Mouse (Mus musculus): ENCODE measurements around the gene Cfdp1.

The Cfdp1 gene

DNA sequence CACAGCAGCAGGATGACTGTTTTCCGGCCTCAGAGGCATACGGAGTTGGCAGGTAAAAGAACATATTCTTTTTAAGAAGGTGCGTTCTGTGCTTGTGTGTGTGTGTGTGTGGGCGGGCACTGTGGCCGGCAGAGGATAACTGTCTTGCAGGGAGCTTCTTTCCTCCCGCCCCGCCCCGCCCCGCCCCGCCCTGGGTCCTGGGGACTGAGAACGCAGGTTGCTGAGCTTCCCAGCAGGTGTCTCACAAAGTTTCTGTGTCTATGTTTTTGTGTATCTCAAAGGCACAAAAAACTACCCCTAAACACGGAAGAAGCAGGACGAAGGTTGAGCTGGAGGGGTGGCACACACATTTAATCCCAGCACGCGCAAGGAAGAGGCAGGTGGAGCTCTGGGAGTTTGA, 84.8 kb downstream of the Cfdp1 start:
- ChIA-PET POLR2A (interaction anchor here in 3 of 4 experiments (0.6 to 2.1 kb wide), 40 partner anchors 8 to 404 kb away, joined by 3 to 13 read pairs (median 4); partner anchors contain the start of gene Gabarapl2 (in 1 of the 3)), CTCF (interaction anchor here (0.6 to 2.4 kb wide), 16 partner anchors 13 to 262 kb away, joined by 3 to 10 read pairs (median 4); partner anchors contain the start of gene Zfp1 (in 1 of the 4))

DNA sequence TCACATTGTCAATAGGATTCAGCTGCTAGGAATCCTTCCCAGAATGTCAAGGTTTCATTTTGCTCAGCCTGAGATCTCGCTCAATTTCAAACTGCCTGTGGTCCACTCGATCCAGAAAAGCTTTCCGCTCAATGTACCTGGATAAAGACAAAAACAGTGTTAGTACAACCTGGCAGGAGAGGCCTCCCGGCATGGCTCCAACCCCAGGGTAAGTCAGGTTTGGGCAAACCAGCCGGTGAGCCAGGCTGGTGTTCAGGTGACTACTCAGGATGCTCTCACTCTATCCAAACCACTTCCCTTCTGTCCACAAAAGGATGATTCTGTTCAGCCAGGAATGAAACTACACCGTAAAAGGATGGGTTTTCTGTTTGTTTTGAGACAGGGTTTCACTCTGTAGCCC, 85.4 kb downstream of the Cfdp1 start:
- ChIA-PET POLR2A (interaction anchor here in 3 of 4 experiments (0.5 to 4.1 kb wide), 19 partner anchors 8 to 1338 kb away, joined by 3 to 21 read pairs (median 6); no protein-coding TSS in a partner anchor), CTCF (interaction anchor here (0.8 to 2.4 kb wide), 10 partner anchors 14 to 126 kb away, joined by 3 to 10 read pairs (median 4); partner anchors contain the start of gene Zfp1 (in 1 of the 4))

DNA sequence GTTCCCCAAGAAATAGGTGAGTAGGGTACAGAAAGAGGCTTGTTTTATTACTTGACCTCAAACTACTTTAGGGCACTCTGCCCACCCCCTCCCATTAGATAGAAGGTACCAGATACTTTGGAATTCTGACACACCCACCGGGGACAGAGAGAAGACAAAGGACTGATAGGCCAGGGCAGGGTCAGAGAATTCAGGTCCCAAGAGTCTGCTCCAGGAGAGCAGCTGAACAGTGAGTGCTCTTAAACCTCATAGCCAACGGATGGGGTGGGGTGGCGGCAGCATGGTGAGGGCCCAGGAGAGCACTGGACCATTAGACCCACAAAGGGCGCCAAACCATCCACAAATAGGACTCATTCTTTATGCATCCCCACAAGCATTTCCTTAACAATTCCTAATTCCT, 88.5 kb downstream of the Cfdp1 start:
- POLR2A ChIA-PET = interaction anchor here (0.5 to 4.1 kb wide), 11 partner anchors 8 to 266 kb away, joined by 3 to 21 read pairs (median 4); no protein-coding TSS in a partner anchor
- CTCF ChIA-PET = interaction anchor here in 3 of 4 experiments (0.7 to 2.4 kb wide), 9 partner anchors 22 to 230 kb away, joined by 3 to 6 read pairs (median 3); partner anchors contain the start of gene Znrf1 (in 1 of the 3)

DNA sequence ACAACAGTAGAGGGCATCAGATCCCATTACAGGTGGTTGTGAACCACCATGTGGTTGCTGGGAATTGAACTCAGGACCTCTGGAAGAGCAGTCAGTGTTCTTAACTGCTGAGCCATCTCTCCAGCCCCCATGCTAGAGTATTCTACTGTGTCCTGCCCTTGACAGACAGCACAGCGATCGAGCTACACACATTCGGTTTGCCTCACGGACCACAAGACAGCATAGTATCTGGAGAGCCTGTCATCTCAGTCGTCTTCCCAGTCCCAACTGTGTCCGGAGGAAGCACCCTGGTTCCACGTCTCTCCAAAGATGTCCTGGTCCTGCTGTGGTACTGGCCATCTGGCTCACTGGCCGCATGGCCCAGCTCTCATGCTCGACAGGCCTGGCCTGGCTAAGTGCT, 89.0 kb downstream of the Cfdp1 start:
- POLR2A ChIA-PET = interaction anchor here (0.5 to 4.1 kb wide), 13 partner anchors 9 to 267 kb away, joined by 3 to 21 read pairs (median 3); no protein-coding TSS in a partner anchor
- CTCF ChIA-PET = interaction anchor here in 3 of 4 experiments (0.6 to 2.4 kb wide), 10 partner anchors 22 to 229 kb away, joined by 3 to 10 read pairs (median 3); partner anchors contain the start of gene Znrf1 (in 1 of the 3)

DNA sequence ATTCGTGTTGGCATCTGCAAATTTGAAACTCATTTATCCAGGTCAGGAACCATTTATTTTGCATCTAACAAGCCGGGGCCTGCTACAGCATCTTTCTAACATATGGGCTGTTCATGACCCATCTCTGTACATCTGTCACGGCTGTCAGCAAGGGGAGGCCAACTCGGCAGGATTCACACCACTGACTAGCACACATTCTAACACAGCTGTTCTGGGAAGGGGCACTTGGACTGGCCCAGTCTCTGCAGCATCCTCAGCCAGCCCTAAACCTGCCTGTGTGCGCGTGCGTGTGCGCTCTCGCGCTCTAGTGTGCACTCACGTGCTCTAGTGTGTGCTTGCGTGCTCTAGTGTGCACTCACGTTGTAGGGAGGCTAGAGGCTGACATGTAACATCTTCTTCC, 93.4 kb downstream of the Cfdp1 start:
- ChIA-PET CTCF (no interaction called here), POLR2A (interaction anchor here in 3 of 4 experiments (0.6 to 1.5 kb wide), 5 partner anchors 9 to 17 kb away, joined by 3 to 8 read pairs (median 3); partner anchors contain the start of gene Bcar1 (in 1 of the 3))

DNA sequence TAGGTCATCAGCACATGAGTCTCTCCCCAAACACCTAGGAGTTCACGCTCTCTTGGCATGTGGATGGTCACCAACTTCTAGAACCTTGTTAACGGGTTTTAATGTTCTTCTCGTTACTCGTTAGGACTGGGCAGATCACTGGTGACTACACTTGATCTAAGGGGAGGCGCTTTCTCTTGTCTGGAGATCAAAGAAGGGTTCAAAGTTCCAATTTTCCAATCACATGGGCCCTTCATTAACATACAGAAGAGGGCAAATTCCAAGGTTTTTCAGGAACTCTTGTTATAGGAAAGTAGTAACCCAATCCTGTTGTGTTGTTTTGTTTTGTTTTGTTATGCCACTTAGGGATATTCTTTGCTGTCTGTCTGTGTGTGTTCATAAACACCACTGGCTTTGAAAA, 95.3 kb downstream of the Cfdp1 start:
- POLR2A ChIA-PET = no interaction called here
- CTCF ChIA-PET = interaction anchor here in 1 of 4 experiments (0.5 kb wide), 1 partner anchor 343 kb away, joined by 4 read pairs; no protein-coding TSS in a partner anchor

DNA sequence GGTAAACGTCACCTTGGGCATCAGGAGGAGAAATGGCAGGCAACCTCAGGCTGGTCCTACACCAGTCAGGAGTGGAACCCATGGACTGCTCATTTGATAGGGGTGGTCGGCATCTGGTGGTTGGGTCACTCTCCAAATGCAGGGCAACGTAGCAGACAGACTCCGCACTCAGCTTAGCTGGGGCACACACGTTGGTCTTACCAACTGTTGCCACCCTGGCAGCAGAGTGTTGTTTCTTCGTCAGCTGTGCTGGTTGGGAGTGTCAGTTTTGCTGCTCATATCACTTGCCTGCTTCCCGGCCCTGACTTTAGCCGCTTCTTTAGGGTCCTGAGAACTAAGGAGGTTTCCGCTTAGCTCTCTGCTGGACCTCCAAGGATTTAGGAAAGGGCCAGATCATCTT, 96.5 kb downstream of the Cfdp1 start:
- CTCF ChIA-PET = interaction anchor here in 1 of 4 experiments (0.6 kb wide), 1 partner anchor 288 kb away, joined by 3 read pairs; no protein-coding TSS in a partner anchor
- POLR2A ChIA-PET = interaction anchor here in 1 of 4 experiments (1.3 to 2.5 kb wide), 2 partner anchors 8 to 12 kb away, joined by 4 to 6 read pairs; no protein-coding TSS in a partner anchor

DNA sequence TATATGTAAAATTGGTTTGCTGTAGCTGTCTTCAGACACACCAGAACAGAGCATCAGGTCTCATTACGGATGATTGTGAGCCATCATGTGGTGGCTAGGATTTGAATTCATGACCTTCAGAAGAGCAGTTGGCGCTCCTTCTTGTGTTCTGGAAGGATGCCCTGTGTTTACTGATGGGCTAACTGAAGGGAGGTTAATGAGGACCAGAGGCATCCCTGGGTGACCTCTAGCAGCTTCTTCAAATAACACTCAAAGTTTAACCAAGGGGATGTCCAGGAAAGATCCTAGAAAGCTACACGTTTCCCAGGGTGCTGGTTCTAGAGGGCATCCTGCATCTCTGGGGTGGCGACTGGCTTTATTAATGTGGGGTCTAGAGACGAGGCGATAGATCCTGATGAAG, 99.4 kb downstream of the Cfdp1 start:
- ChIA-PET POLR2A (interaction anchor here in 3 of 4 experiments (0.7 to 1.8 kb wide), 4 partner anchors 9 to 106 kb away, joined by 3 to 5 read pairs (median 3); no protein-coding TSS in a partner anchor), CTCF (interaction anchor here in 1 of 4 experiments (0.6 kb wide), 1 partner anchor 15 kb away, joined by 3 read pairs; no protein-coding TSS in a partner anchor)

DNA sequence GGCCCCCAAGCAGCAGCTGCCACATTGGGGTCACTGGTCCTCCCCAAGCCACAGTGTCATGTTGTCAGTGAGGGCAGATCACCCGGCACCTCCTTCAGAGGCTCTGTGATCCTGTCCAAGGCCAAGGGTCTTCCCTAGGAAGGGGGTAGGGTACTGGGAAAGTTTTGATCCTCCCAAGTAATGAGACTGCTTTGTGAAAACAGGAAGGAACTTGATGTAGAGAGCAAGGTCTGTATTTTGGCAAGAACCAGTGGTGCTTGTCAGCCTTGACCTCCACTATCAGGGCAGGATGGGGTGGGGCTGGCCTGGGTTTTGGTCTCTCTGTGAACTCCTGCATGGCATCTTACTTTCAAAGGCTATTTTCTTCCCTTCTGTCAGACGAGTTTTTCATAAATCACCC, 100.0 kb downstream of the Cfdp1 start:
- POLR2A ChIA-PET = interaction anchor here in 3 of 4 experiments (1.1 to 1.8 kb wide), 3 partner anchors 9 to 15 kb away, joined by 3 to 5 read pairs (median 4); no protein-coding TSS in a partner anchor
- CTCF ChIA-PET = no interaction called here

DNA sequence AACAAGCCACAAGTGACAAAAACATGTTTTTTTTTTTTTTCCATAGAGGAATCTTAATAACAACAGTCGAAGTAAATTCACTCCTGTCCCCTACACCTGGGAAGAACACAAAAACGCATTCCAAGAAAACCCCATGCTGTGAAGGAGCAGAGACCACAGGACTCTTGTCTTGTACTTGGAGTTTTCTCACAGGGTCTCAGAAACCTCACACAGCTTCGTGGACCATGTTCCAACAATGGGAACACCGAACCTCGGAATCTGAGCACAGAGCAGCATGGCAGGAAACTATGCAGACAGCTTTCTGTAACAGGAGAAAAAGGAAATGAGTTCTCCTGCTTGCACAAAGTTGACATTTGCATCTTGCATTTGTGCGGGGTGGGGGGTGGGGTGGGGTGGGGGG, 105.3 kb downstream of the Cfdp1 start:
- ChIA-PET CTCF (interaction anchor here (0.6 to 0.7 kb wide), 5 partner anchors 13 to 411 kb away, joined by 3 to 7 read pairs (median 3); partner anchors contain the start of gene Zfp1 (in 1 of the 4)), POLR2A (interaction anchor here in 3 of 4 experiments (0.6 to 1.6 kb wide), 6 partner anchors 9 to 717 kb away, joined by 3 to 6 read pairs (median 4); partner anchors contain the start of gene Ddx19b (in 1 of the 3))

DNA sequence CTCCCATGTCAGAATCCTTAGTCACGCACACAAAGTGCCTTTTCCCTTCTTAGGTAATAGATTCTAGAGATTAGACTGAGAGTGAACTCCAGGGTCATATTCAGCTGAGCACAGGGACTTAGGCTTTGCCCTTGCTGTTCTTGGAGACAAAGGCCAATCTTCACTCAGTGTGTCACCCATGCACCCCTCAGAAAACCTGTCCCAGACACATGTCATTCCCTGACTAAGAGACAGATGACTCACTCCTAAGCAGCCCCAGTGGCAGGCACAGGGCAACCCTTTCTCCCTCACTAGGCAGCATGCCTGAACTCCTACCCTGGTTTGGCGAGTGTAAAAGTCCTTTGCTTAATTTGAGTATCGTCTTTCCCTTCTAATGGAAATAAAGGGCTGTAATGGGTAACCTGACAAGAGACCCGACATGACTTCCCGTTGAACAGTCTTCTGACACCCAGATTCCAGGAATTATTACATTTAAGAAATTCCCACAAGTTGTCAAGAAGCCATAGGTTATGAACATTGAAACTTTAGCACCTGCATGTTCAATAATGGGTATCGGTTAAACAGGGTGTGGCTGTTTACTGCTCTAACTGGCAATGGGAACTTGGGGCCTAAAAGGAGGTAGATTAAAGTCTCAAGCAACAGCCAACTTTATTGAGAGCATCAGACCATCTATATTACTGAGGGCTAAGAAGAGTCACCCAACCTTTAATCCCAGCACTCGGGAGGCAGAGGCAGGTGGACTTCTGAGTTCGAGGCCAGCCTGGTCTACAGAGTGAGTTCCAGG, 106.0 kb downstream of the Cfdp1 start:
- ChIA-PET POLR2A (interaction anchor here in 2 of 4 experiments (0.6 to 1.2 kb wide), 2 partner anchors 17 to 22 kb away, joined by 3 to 8 read pairs; no protein-coding TSS in a partner anchor), CTCF (interaction anchor here in 1 of 4 experiments (0.6 kb wide), 1 partner anchor 411 kb away, joined by 3 read pairs; no protein-coding TSS in a partner anchor)

DNA sequence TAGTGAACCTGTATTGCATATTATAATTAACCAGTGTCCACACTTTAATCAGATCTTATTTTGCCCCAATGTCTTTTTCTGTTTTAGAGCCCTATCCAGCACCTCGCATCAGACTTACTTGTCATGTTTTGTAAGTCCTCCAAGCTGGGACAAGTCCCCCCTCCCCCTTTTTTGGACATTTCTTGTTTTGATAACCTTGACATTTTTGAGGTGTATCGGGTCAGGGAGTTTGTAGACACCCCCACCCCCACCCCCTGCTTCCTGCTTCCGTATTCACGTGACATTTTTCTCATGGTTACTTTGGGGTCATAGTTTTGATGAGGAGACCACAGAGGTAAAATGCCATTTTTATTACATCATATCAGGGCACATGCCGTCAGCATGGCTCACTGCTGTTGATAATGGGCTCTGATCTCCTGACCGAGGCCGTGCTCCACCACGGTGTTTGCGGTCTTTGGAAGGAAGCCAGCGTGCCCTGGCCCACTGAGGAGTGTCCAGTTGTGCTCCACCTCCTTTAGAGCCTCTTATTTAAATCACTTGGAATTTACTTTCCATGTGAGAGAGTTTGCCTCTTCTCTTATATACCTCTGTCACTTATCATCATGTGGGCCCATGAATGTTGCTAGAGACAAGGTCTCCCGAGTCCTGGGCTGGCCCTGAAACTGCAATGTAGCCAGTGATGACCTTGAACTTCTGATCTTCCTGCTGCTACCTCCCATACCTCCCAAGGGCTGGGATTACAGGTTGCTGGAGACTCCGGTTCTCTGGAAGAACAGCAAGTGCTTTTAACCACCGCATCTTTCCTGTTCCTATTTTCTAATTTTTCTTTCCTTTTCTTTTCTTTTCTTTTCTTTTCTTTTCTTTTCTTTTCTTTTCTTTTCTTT, 107.3 kb downstream of the Cfdp1 start:
- CTCF ChIA-PET = interaction anchor here in 3 of 4 experiments (0.6 to 1.6 kb wide), 5 partner anchors 23 to 348 kb away, joined by 3 to 9 read pairs (median 4); no protein-coding TSS in a partner anchor
- POLR2A ChIA-PET = interaction anchor here in 2 of 4 experiments (1.0 to 3.1 kb wide), 13 partner anchors 9 to 195 kb away, joined by 3 to 14 read pairs (median 5); no protein-coding TSS in a partner anchor

DNA sequence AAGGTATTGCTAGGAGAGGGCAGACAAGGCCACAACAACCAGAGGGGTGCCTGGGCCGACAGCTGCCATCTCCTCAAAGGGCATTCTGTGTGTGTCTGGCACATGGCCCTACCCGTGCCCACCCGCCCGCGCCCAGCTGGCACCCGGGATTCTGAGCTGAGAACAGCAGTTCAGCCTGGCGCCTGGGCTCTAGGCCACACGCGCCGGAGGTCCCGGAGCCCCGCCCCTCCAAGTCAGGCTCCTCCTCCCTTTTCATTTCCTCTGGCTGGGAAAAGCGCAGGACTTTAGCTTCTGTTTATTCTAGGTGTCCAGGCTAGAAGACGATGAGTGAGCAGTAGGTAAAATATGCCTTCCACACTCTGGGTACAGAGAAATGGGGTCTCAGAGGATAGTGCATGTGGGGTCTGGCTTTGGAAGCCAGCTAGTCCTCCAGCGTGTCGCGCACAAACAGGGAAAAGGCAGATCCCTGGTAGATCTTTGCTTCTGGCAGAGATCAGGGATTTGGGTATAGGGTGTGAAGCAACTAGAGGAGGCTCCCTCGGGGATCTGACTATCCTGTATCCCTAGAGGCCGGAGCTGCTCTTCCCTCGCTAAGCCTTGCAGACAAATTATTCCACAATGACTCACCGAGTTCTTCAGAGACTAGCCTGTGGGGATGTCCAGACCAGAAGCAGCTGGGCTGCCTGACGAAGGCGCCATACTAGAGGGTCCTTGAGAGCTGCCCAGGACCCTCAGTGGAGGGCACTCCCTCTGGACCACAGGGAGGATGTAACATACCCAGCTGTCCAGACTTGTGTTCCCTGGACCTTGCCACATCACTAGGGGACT, 108.3 kb downstream of the Cfdp1 start:
- ChIA-PET POLR2A (interaction anchor here in 3 of 4 experiments (0.6 to 3.1 kb wide), 31 partner anchors 9 to 1549 kb away, joined by 3 to 14 read pairs (median 4); partner anchors contain the start of gene Gabarapl2 (in 1 of the 3)), CTCF (interaction anchor here (0.5 to 1.6 kb wide), 12 partner anchors 19 to 666 kb away, joined by 3 to 9 read pairs (median 4); no protein-coding TSS in a partner anchor)

DNA sequence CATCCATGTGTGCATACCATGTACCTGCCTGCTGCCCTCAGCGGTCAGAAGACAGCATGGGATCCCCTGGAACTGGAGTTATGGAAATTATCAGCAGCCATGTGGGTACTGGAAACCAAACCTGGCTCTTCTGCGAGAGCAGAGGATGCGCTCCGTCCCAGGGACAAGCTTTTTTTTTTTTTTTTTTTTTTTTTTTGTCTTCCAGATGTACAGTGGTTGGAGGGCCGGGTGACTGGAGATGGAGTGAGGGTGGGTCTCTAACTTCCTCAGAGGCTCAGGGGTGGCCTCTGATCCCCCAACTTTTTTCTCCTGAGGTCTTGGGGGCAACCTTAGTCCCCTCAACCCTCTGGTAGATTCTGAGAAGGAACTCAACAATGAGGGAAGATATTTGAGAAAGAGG, 109.0 kb downstream of the Cfdp1 start:
- CTCF ChIA-PET = interaction anchor here (0.5 to 1.6 kb wide), 11 partner anchors 12 to 1115 kb away, joined by 3 to 6 read pairs (median 3); no protein-coding TSS in a partner anchor
- POLR2A ChIA-PET = interaction anchor here (0.6 to 3.1 kb wide), 20 partner anchors 9 to 220 kb away, joined by 3 to 14 read pairs (median 5); partner anchors contain the start of gene Gabarapl2 (in 1 of the 4)

DNA sequence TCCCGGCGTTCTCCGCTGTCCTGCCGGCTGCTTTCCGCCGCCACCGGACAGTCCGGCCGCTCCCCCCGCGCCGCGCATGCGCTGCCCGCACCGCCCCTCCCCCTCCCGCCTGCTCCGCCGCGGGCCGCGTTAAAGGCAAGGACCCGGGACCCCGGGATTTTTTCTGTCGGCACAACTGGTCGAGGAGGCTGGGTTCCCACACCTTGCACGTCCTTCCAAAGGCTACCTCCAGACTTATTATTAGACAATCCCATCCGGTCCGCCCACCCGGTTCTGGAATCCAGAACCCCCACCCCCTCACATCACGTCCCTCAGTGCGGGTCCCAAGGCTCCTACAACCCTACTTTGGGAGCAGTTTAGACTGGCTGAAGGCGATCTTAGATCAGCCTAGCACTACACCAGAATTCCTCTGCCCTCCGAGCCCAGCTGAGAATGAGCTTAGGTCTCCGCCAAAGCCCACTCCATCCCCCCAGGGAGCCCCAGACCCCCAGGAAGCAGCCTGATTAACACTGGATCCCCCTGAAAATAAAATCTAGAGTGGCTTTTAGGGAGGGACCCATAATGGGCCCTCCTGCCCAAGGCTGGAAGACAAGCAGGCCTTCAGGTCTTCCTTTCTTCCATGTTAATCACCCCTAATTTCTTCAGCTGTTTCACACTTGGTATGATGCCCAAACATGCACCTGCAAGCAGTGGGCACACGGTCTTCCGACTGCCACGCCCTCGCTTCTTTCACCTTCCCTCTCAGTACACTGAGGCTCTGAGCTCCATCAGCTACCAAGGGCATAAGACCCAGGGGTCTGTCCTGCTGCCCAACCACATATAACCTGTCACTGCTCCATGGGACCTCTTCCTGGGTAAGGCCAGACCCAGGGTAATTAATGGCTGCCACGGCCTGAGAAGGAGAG, 110.0 kb downstream of the Cfdp1 start, which contains the start of gene Bcar1:
Gene Bcar1, minus strand, starts transcription at position 18 of the 905 bp plus-strand sequence.
- ChIA-PET POLR2A (interaction anchor here in 3 of 4 experiments (0.7 to 3.1 kb wide), 10 partner anchors 8 to 196 kb away, joined by 3 to 14 read pairs (median 5); partner anchors contain the start of gene Gabarapl2 (in 1 of the 3)), CTCF (interaction anchor here in 3 of 4 experiments (0.6 to 1.4 kb wide), 3 partner anchors 17 to 68 kb away, joined by 3 read pairs; no protein-coding TSS in a partner anchor)

All from embryonic stem cell, embryonic (primary cell).